Mouse (Mus musculus): ENCODE measurements around the gene Vmn2r111. TPM values are rescaled to one million over a fixed set of nuclear protein-coding genes. Genes with fewer than 3 reads are reported as not detected.
"Not testable (repeated sequence)": the region's sequence is repeated elsewhere in the genome, so short reads cannot be mapped to it uniquely, and the experiment has no call there.

Gene Vmn2r111
- not detected in 2 replicates for polyA plus RNA-seq (2015; fragmentation: Nextera tagmentation; extraction: Ambion mirVana)

- H3K4me3 ChIP-seq (ENCODE audit: low read length); H3K4me2 ChIP-seq (ENCODE audit: low read depth, low read length); H3K9ac ChIP-seq (ENCODE audit: low read length); H3K36me3 ChIP-seq (ENCODE audit: control insufficient read depth, insufficient read depth); H3K27me3 ChIP-seq (ENCODE audit: control insufficient read depth, insufficient read depth, low read length); H3K4me1 ChIP-seq (ENCODE audit: control insufficient read depth, insufficient read depth, low read length); H3K27ac ChIP-seq (ENCODE audit: low read length); H3K9me3 ChIP-seq (replicated peaks; ENCODE audit: control insufficient read depth, low read length); ATAC-seq (replicated peaks; ENCODE audit: extremely low read depth, insufficient read depth, low FRiP score): not testable (repeated sequence)
- WGBS = 33% methylated on average over 1 of the region's 1 CpGs
These were observed at the start of gene Vmn2r111 for GRCm38 (mm10) chr17:22573382-22573781. Gene Vmn2r111 (minus strand): TSS chr17:22573482.

GRCm38 (mm10) chr17:22600651-22601050 lies 27.4 kb upstream of the Vmn2r111 start, which contains the start of gene Vmn2r112:
Gene Vmn2r112 (plus strand): TSS chr17:22600951.
- H3K9me3 ChIP-seq (replicated peaks; ENCODE audit: control insufficient read depth, low read length); H3K4me1 ChIP-seq (ENCODE audit: control insufficient read depth, insufficient read depth, low read length); ATAC-seq (replicated peaks; ENCODE audit: extremely low read depth, insufficient read depth, low FRiP score); H3K4me2 ChIP-seq (ENCODE audit: low read depth, low read length); H3K27me3 ChIP-seq (ENCODE audit: control insufficient read depth, insufficient read depth, low read length); H3K36me3 ChIP-seq (ENCODE audit: control insufficient read depth, insufficient read depth); H3K9ac ChIP-seq (ENCODE audit: low read length); H3K27ac ChIP-seq (ENCODE audit: low read length); H3K4me3 ChIP-seq (ENCODE audit: low read length): not testable (repeated sequence)

GRCm38 (mm10) chr17:22520467-22520866 lies 52.8 kb downstream of the Vmn2r111 start:
- H3K9me3 ChIP-seq (replicated peaks; ENCODE audit: control insufficient read depth, low read length); H3K27me3 ChIP-seq (ENCODE audit: control insufficient read depth, insufficient read depth, low read length); ATAC-seq (replicated peaks; ENCODE audit: extremely low read depth, insufficient read depth, low FRiP score); H3K4me2 ChIP-seq (ENCODE audit: low read depth, low read length); H3K9ac ChIP-seq (ENCODE audit: low read length); H3K27ac ChIP-seq (ENCODE audit: low read length); H3K4me3 ChIP-seq (ENCODE audit: low read length); H3K4me1 ChIP-seq (ENCODE audit: control insufficient read depth, insufficient read depth, low read length); H3K36me3 ChIP-seq (ENCODE audit: control insufficient read depth, insufficient read depth): not testable (repeated sequence)
- WGBS = 77% methylated on average over 7 of the region's 7 CpGs

- H3K27ac ChIP-seq (ENCODE audit: low read length); H3K4me3 ChIP-seq (ENCODE audit: low read length); H3K36me3 ChIP-seq (ENCODE audit: control insufficient read depth, insufficient read depth); ATAC-seq (replicated peaks; ENCODE audit: extremely low read depth, insufficient read depth, low FRiP score); H3K27me3 ChIP-seq (ENCODE audit: control insufficient read depth, insufficient read depth, low read length); H3K4me1 ChIP-seq (ENCODE audit: control insufficient read depth, insufficient read depth, low read length); H3K9ac ChIP-seq (ENCODE audit: low read length); H3K9me3 ChIP-seq (replicated peaks; ENCODE audit: control insufficient read depth, low read length); H3K4me2 ChIP-seq (ENCODE audit: low read depth, low read length): not testable (repeated sequence)
- WGBS = 78% methylated on average over 3 of the region's 3 CpGs
These were observed 53.2 kb downstream of the Vmn2r111 start for GRCm38 (mm10) chr17:22520037-22520436.

GRCm38 (mm10) chr17:22497120-22497519 lies 76.2 kb downstream of the Vmn2r111 start:
- peaks cover 4% of the 10 kb centered on the region; the same call in 1 of the 2 replicates for H3K9me3 ChIP-seq (replicated peaks; ENCODE audit: control insufficient read depth, low read length)
- ATAC-seq (replicated peaks; ENCODE audit: extremely low read depth, insufficient read depth, low FRiP score) = no peak
- H3K4me1 ChIP-seq (ENCODE audit: control insufficient read depth, insufficient read depth, low read length) = no peaks in the 10 kb centered on the region
- no peak overlapping the region for H3K27ac ChIP-seq (ENCODE audit: low read length)
- H3K4me2 ChIP-seq (ENCODE audit: low read depth, low read length) = no peak overlapping the region
- H3K36me3 ChIP-seq (ENCODE audit: control insufficient read depth, insufficient read depth) = no peaks in the 10 kb centered on the region
- no peak overlapping the region for H3K9ac ChIP-seq (ENCODE audit: low read length)
- 64% methylated on average over 4 of the region's 4 CpGs for whole genome bisulfite sequencing
- H3K4me3 ChIP-seq (ENCODE audit: low read length) = no peak overlapping the region
- H3K27me3 ChIP-seq (ENCODE audit: control insufficient read depth, insufficient read depth, low read length) = no peaks in the 10 kb centered on the region

Other genes starting within 250 kb of the Vmn2r111 start
- gene Zfp944, start 212.1 kb downstream of the Vmn2r111 start, polyA plus RNA-seq (2015; fragmentation: Nextera tagmentation; extraction: Ambion mirVana) = 8.5 TPM in 2 replicates
- gene Zfp758, start 212.0 kb downstream of the Vmn2r111 start, polyA plus RNA-seq (2015; fragmentation: Nextera tagmentation; extraction: Ambion mirVana) = 6.5 and 7.9 TPM in 2 replicates
- gene Zfp946, start 149.3 kb downstream of the Vmn2r111 start, polyA plus RNA-seq (2015; fragmentation: Nextera tagmentation; extraction: Ambion mirVana) = 6.3 and 7.4 TPM in 2 replicates
- gene Vmn2r112, start 27.5 kb upstream of the Vmn2r111 start, polyA plus RNA-seq (2015; fragmentation: Nextera tagmentation; extraction: Ambion mirVana) = not detected in 2 replicates